Mouse (Mus musculus) intestine, embryonic 14.5 days (tissue): ENCODE measurements around the gene Prl7a1. TPM values are rescaled to one million over a fixed set of nuclear protein-coding genes. Genes with fewer than 3 reads are reported as not detected.

Source experiments
- ATAC-seq: fragments of 200-750 bp; cut with Nextera tagmentation; replicated peaks from 2 replicates; pipeline ENCODE4 v1.8.0; 2017; ENCODE audit warnings: low read depth, moderate number of reproducible peaks, moderate TSS enrichment, moderate library complexity; ENCODE audit not compliant: low FRiP score, low TSS enrichment
- DNase-seq: peaks from one replicate; pipeline ENCODE4 v3.0.0-alpha.2; 2018; ENCODE audit warnings: low spot score
- H3K27ac ChIP-seq: fragments of 300-500 bp; sonication (generic); 2 replicates; pipeline ENCODE4 v1.5.1; 2014; ENCODE audit warnings: low read depth, mild to moderate bottlenecking, control low read depth
- H3K27me3 ChIP-seq: fragments of 300-500 bp; sonication (generic); replicated peaks from 2 replicates; pipeline ENCODE4 v1.6.1; 2014; ENCODE audit warnings: low read length, control low read depth; ENCODE audit not compliant: control insufficient read depth, insufficient read depth
- H3K36me3 ChIP-seq: fragments of 300-500 bp; sonication (generic); 2 replicates; pipeline ENCODE4 v1.6.1; 2014; ENCODE audit warnings: low read length, control low read depth; ENCODE audit not compliant: control insufficient read depth, insufficient read depth
- H3K4me1 ChIP-seq: fragments of 300-500 bp; sonication (generic); replicated peaks from 2 replicates; pipeline ENCODE4 v1.6.1; 2014; ENCODE audit warnings: low read length, control low read depth, mixed read lengths; ENCODE audit not compliant: control insufficient read depth, insufficient read depth
- H3K4me2 ChIP-seq: fragments of 300-500 bp; sonication (generic); 2 replicates; pipeline ENCODE4 v1.6.1; 2014; ENCODE audit warnings: low read length
- H3K4me3 ChIP-seq: fragments of 300-500 bp; sonication (generic); 2 replicates; pipeline ENCODE4 v1.5.1; 2014; ENCODE audit warnings: low read depth, low read length, control low read depth, mixed read lengths
- H3K9ac ChIP-seq: fragments of 300-500 bp; sonication (generic); 2 replicates; pipeline ENCODE4 v1.6.1; 2014; ENCODE audit warnings: mild to moderate bottlenecking, low read length
- H3K9me3 ChIP-seq: fragments of 300-500 bp; sonication (generic); 2 replicates; pipeline ENCODE4 v1.6.1; 2016; ENCODE audit warnings: low read length, control low read depth; ENCODE audit not compliant: control insufficient read depth
- WGBS: fragments of 180-500 bp; shearing (Covaris S2); extraction: QIAGEN DNeasy Blood & Tissue Kit; methylation state at CpG from one replicate; pipeline ENCODE4 v1.1.7; 2014; 5-methylcytosine and 5-hydroxymethylcytosine counted together
- polyA plus RNA-seq: library from polyadenylated mRNA; unstranded; fragments of >200 nt; fragmentation: Nextera tagmentation; extraction: Ambion mirVana; gene quantifications from 2 replicates; pipeline ENCODE4 v1.2.1, GENCODE M21; 2014

Prl7a1 gene
- polyA plus RNA-seq: not detected in 2 replicates

GRCm38 (mm10) chr13:27642393-27642792 lies at the start of gene Prl7a1:
Gene Prl7a1, minus strand, starts transcription at chr13:27642493.
- Histone ChIP-seq H3K4me3 (no peak within 1 kb of the TSS), H3K27ac (no peak within 1 kb of the TSS), H3K9me3 (no peaks in the 10 kb centered on the region), H3K4me2 (no peak within 1 kb of the TSS), H3K36me3 (no peaks in the 10 kb centered on the region), H3K9ac (no peak within 1 kb of the TSS), H3K4me1 (no peaks in the 10 kb centered on the region), H3K27me3 (no peaks in the 10 kb centered on the region)
- DNase-seq: no peak
- WGBS: 93% methylated on average over 3 of the region's 3 CpGs
- ATAC-seq: no peak

- Histone ChIP-seq H3K9ac (no peak within 1 kb of the TSS), H3K9me3 (no peaks in the 10 kb centered on the region), H3K4me3 (no peak within 1 kb of the TSS), H3K36me3 (no peaks in the 10 kb centered on the region), H3K4me1 (no peaks in the 10 kb centered on the region), H3K27ac (no peak within 1 kb of the TSS), H3K27me3 (no peaks in the 10 kb centered on the region), H3K4me2 (no peak within 1 kb of the TSS)
- DNase-seq (no peak), ATAC-seq (no peak)
- WGBS: 89% methylated on average over 4 of the region's 4 CpGs
These were observed 25.6 kb upstream of the Prl7a1 start, which contains the start of gene Prl7a2 for GRCm38 (mm10) chr13:27667936-27668335. Gene Prl7a2, minus strand, starts transcription at chr13:27668036.

GRCm38 (mm10) chr13:27660747-27661146 lies 18.5 kb upstream of the Prl7a1 start:
- DNase-seq (no peak), ATAC-seq (no peak)

GRCm38 (mm10) chr13:27610482-27610881 lies 31.8 kb downstream of the Prl7a1 start, which contains the start of gene Prl7b1:
Gene Prl7b1, minus strand, starts transcription at chr13:27610582.
- Histone ChIP-seq H3K4me3 (no peak within 1 kb of the TSS), H3K27ac (no peak within 1 kb of the TSS), H3K4me2 (no peak within 1 kb of the TSS), H3K36me3 (no peaks in the 10 kb centered on the region), H3K4me1 (no peaks in the 10 kb centered on the region), H3K9me3 (no peaks in the 10 kb centered on the region), H3K27me3 (no peaks in the 10 kb centered on the region), H3K9ac (no peak within 1 kb of the TSS)
- WGBS: 80% methylated on average over 4 of the region's 4 CpGs
- no peak for ATAC-seq
- DNase-seq: no peak

More at GRCm38 (mm10) chr13:27660747-27661146, 18.5 kb upstream of the Prl7a1 start:
- H3K4me2 ChIP-seq: no peak overlapping the region
- H3K9me3 ChIP-seq: no peaks in the 10 kb centered on the region
- H3K27me3 ChIP-seq: no peaks in the 10 kb centered on the region
- 64% methylated on average over 2 of the region's 2 CpGs for WGBS
- no peak overlapping the region for H3K4me3 ChIP-seq
- H3K9ac ChIP-seq: no peak overlapping the region
- no peaks in the 10 kb centered on the region for H3K36me3 ChIP-seq
- no peak overlapping the region for H3K27ac ChIP-seq
- no peaks in the 10 kb centered on the region for H3K4me1 ChIP-seq

Other genes starting within 250 kb of the Prl7a1 start
- gene Prl8a6, start 203.8 kb downstream of the Prl7a1 start, polyA plus RNA-seq: not detected in 2 replicates
- not detected in 2 replicates for gene Prl8a8, start 129.3 kb downstream of the Prl7a1 start, polyA plus RNA-seq
- not detected in 2 replicates for gene Prl8a9, start 77.9 kb downstream of the Prl7a1 start, polyA plus RNA-seq
- not detected in 2 replicates for gene Prl8a1, start 60.3 kb downstream of the Prl7a1 start, polyA plus RNA-seq
- gene Prl7b1, start 31.9 kb downstream of the Prl7a1 start, polyA plus RNA-seq: not detected in 2 replicates
- gene Prl7a2, start 25.5 kb upstream of the Prl7a1 start, polyA plus RNA-seq: not detected in 2 replicates
- not detected in 2 replicates for gene Prl7d1, start 74.2 kb upstream of the Prl7a1 start, polyA plus RNA-seq
- gene Prl7c1, start 138.3 kb upstream of the Prl7a1 start, polyA plus RNA-seq: not detected in 2 replicates
- not detected in 2 replicates for gene Prl2a1, start 159.2 kb upstream of the Prl7a1 start, polyA plus RNA-seq
- not detected in 2 replicates for gene Prl2c1, start 206.8 kb upstream of the Prl7a1 start, polyA plus RNA-seq